Mouse (Mus musculus): ENCODE data around the gene Zfp418.
"Not testable (repeated sequence)": the region's sequence is repeated elsewhere in the genome, so short reads cannot be mapped to it uniquely, and the experiment has no call there.

Gene Zfp418

GRCm38 (mm10) chr7:7171227-7172147 lies at the start of gene Zfp418:
Gene Zfp418 (plus strand): TSS chr7:7171330.
- peak; percentile 59 to 60 for DNase-seq (ENCODE audit: low spot score in 2 of 2)

GRCm38 (mm10) chr7:7121602-7121980 lies 49.5 kb upstream of the Zfp418 start:
- no peak for DNase-seq (ENCODE audit: low spot score in 2 of 2)

GRCm38 (mm10) chr7:7130491-7131124 lies 40.5 kb upstream of the Zfp418 start:
- not testable (repeated sequence) for DNase-seq (ENCODE audit: low spot score in 2 of 2)

- no peak for DNase-seq (ENCODE audit: low spot score in 2 of 2)
Measured at GRCm38 (mm10) chr7:7132751-7133150, 38.4 kb upstream of the Zfp418 start.

- DNase-seq (ENCODE audit: low spot score in 2 of 2): peak; percentile 15 to 47
Measured at GRCm38 (mm10) chr7:7136379-7136866, 34.7 kb upstream of the Zfp418 start, which contains the start of gene Zfp773. Gene Zfp773 (minus strand): TSS chr7:7136755.

GRCm38 (mm10) chr7:7144215-7144614 lies 26.9 kb upstream of the Zfp418 start:
- no peak for DNase-seq (ENCODE audit: low spot score in 2 of 2)

- no peak for DNase-seq (ENCODE audit: low spot score in 2 of 2)
Measured at GRCm38 (mm10) chr7:7145991-7146608, 25.0 kb upstream of the Zfp418 start.

- DNase-seq (ENCODE audit: low spot score in 2 of 2): no peak
Measured at GRCm38 (mm10) chr7:7185897-7186296, 14.8 kb downstream of the Zfp418 start.

- no peak for DNase-seq (ENCODE audit: low spot score in 2 of 2)
Measured at GRCm38 (mm10) chr7:7187417-7188190, 16.5 kb downstream of the Zfp418 start.

GRCm38 (mm10) chr7:7188191-7188942 lies 17.2 kb downstream of the Zfp418 start:
- DNase-seq (ENCODE audit: low spot score in 2 of 2): peak; percentile 55 to 69

- DNase-seq (ENCODE audit: low spot score in 2 of 2): peak; percentile 35 to 47
Measured at GRCm38 (mm10) chr7:7209313-7210151, 38.4 kb downstream of the Zfp418 start, which contains the start of gene Zfp772. Gene Zfp772 (minus strand): TSS chr7:7209998.
